Mouse (Mus musculus): ENCODE results near the gene Naa16. TPM values are rescaled to one million over a fixed set of nuclear protein-coding genes. Genes with fewer than 3 reads are reported as not detected.

Naa16 gene
- polyA plus RNA-seq, 1 experiment = 103 TPM

DNA sequence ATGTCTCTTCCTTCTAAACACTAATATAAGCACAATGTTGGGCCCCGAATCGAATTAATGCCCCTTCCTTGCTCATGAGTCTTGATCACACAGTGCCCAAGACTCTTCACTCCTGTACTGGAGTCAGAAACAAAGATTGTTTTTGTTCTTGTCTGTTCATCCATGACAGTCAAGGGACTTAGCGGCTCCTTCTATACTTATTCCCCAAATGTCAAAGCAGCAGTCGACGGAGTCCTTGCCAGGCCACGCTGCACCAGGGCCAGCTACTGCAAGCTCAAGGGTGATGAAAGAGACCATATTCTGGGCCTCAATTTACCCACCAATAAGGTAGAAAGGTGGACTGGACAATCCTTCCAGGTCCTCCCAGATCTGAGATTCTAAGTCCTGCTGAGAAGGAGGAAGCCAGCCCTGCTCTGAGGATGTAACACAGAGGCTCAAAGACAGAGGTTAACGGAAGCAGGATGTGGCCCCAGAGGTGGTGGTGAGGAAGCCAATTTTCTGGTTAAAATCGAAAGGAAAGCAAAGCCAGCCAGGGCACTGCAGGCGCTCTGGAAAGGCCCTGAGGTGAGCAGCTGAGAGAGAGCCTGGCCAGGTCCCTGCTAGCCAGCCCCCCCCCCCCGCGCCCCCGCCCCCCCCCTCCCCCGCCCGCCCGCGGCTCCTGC is 97.3 kb downstream of the Naa16 start:
- H3K27me3 ChIP-seq (ENCODE audit: control insufficient read depth, insufficient read depth, low read length, poor library complexity, severe bottlenecking) = no peaks in the 10 kb centered on the region
- H3K9me3 ChIP-seq (replicated peaks; ENCODE audit: control insufficient read depth, insufficient read depth, low read length, poor library complexity, severe bottlenecking) = no peaks in the 10 kb centered on the region
- TF ChIP-seq CTCF (IDR thresholded peaks at IDR 0.05; ENCODE audit: low read depth, low read length) (no peak), POLR2A (IDR thresholded peaks at IDR 0.05; ENCODE audit: insufficient read depth, low read length) (no peak), EP300 (IDR thresholded peaks at IDR 0.05; ENCODE audit: insufficient read depth, low read depth, low read length) (no peak)
- H3K9ac ChIP-seq (ENCODE audit: low read depth, poor library complexity, severe bottlenecking) = no peak overlapping the region
- H3K4me3 ChIP-seq (ENCODE audit: low read depth, low read length) = no peak overlapping the region
- no peaks in the 10 kb centered on the region for H3K36me3 ChIP-seq (ENCODE audit: control insufficient read depth, insufficient read depth, low read length, poor library complexity, severe bottlenecking)
- peaks cover 7% of the 10 kb centered on the region for H3K4me1 ChIP-seq (ENCODE audit: control insufficient read depth, insufficient read depth, low read length)
- no peak overlapping the region for H3K27ac ChIP-seq (ENCODE audit: insufficient read depth, low read length)

DNA sequence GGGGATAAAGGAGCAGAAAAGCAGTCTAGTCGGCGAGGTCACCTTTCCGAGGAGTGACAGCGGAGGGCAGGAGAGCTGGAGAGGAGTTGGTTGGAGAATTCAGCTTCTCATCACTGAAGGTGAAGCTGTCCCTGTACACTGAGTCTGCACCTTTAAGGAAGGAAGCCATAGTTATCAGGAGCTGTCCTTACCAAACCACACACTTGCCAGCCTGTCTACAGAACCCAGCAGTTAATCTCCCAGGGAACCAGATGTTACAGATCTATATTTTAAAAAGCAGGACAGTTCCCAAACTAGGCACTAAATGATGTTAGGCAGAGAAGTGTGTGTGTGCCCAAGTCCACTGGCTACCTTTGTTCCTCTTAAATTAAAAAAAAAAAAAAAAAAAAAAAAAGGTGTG is 98.9 kb downstream of the Naa16 start:
- Histone ChIP-seq H3K27me3 (ENCODE audit: control insufficient read depth, insufficient read depth, low read length, poor library complexity, severe bottlenecking) (no peaks in the 10 kb centered on the region), H3K36me3 (ENCODE audit: control insufficient read depth, insufficient read depth, low read length, poor library complexity, severe bottlenecking) (no peaks in the 10 kb centered on the region), H3K4me1 (ENCODE audit: control insufficient read depth, insufficient read depth, low read length) (peaks cover 5% of the 10 kb centered on the region), H3K4me3 (ENCODE audit: low read depth, low read length) (no peak overlapping the region), H3K9ac (ENCODE audit: low read depth, poor library complexity, severe bottlenecking) (no peak overlapping the region), H3K9me3 (replicated peaks; ENCODE audit: control insufficient read depth, insufficient read depth, low read length, poor library complexity, severe bottlenecking) (no peaks in the 10 kb centered on the region), H3K27ac (ENCODE audit: insufficient read depth, low read length) (no peak overlapping the region)
- TF ChIP-seq EP300 (IDR thresholded peaks at IDR 0.05; ENCODE audit: insufficient read depth, low read depth, low read length) = no peak
- TF ChIP-seq POLR2A (IDR thresholded peaks at IDR 0.05; ENCODE audit: insufficient read depth, low read length) = no peak
- no peak for TF ChIP-seq CTCF (IDR thresholded peaks at IDR 0.05; ENCODE audit: low read depth, low read length)

DNA sequence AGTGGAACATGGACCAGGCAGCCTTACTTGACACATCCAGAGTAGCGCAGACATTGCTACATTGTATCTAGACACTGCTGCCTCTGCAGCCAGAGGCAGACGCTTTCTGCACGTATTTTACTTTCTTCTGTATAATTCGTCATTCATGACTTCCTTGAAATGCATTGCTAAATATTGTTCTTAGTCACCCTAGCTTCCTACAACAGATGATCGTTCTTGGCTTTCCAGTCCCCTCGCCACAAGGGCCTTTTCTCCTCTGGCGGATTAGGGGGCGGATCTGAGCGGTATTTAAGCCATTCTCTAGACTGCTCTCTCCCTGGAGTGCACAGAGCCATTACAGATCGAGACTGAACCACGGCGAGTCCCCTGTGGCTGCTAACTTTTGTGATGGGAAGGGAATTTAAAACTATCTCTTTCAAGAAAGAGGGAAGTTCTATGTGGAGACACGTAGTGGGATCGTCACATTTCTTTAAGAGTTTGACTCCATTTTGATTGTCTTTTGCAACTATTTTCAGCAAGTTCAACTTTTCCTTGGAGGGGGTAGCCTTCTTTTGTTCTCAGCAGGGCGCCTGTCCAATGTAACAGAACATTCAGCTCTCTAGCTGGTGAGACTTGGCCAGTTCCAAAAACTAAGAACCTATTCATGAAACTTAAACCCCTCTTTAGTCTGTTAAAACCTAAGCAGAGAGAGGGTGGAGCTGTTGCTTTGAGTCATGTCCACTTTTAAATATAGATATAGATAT is 99.7 kb downstream of the Naa16 start:
- no peak for TF ChIP-seq POLR2A (IDR thresholded peaks at IDR 0.05; ENCODE audit: insufficient read depth, low read length)
- no peaks in the 10 kb centered on the region for H3K9me3 ChIP-seq (replicated peaks; ENCODE audit: control insufficient read depth, insufficient read depth, low read length, poor library complexity, severe bottlenecking)
- H3K27me3 ChIP-seq (ENCODE audit: control insufficient read depth, insufficient read depth, low read length, poor library complexity, severe bottlenecking) = no peaks in the 10 kb centered on the region
- no peak overlapping the region for H3K27ac ChIP-seq (ENCODE audit: insufficient read depth, low read length)
- no peak overlapping the region for H3K4me3 ChIP-seq (ENCODE audit: low read depth, low read length)
- H3K36me3 ChIP-seq (ENCODE audit: control insufficient read depth, insufficient read depth, low read length, poor library complexity, severe bottlenecking) = no peaks in the 10 kb centered on the region
- peaks cover 8% of the 10 kb centered on the region for H3K4me1 ChIP-seq (ENCODE audit: control insufficient read depth, insufficient read depth, low read length)
- H3K9ac ChIP-seq (ENCODE audit: low read depth, poor library complexity, severe bottlenecking) = no peak overlapping the region

DNA sequence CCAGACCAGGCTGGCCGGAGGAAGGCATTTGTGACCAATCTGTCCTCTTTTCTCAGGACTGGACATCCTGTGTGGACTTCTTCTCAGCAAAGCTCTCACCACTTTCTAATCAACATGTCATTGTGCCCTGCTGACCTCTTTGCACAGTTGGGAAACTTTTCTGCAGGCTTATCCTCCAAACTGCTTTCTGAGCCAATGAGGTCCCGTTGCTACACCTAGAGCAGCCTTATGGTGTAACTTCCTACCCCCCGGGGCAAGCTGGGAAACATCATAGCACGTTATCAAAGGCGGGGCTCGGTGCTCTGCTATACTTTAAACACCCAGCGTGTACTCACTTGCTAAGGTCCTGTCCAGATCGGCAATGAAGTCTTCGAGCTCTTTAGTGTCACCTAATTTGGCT is 100.7 kb downstream of the Naa16 start:
- no peak overlapping the region for H3K9ac ChIP-seq (ENCODE audit: low read depth, poor library complexity, severe bottlenecking)
- H3K4me3 ChIP-seq (ENCODE audit: low read depth, low read length) = no peak overlapping the region
- peaks cover 9% of the 10 kb centered on the region for H3K4me1 ChIP-seq (ENCODE audit: control insufficient read depth, insufficient read depth, low read length)
- no peaks in the 10 kb centered on the region for H3K9me3 ChIP-seq (replicated peaks; ENCODE audit: control insufficient read depth, insufficient read depth, low read length, poor library complexity, severe bottlenecking)
- no peak overlapping the region for H3K27ac ChIP-seq (ENCODE audit: insufficient read depth, low read length)
- H3K36me3 ChIP-seq (ENCODE audit: control insufficient read depth, insufficient read depth, low read length, poor library complexity, severe bottlenecking) = no peaks in the 10 kb centered on the region
- H3K27me3 ChIP-seq (ENCODE audit: control insufficient read depth, insufficient read depth, low read length, poor library complexity, severe bottlenecking) = no peaks in the 10 kb centered on the region
- TF ChIP-seq CTCF (IDR thresholded peaks at IDR 0.05; ENCODE audit: low read depth, low read length) = no peak
- no peak for TF ChIP-seq POLR2A (IDR thresholded peaks at IDR 0.05; ENCODE audit: insufficient read depth, low read length)
- no peak for TF ChIP-seq EP300 (IDR thresholded peaks at IDR 0.05; ENCODE audit: insufficient read depth, low read depth, low read length)

DNA sequence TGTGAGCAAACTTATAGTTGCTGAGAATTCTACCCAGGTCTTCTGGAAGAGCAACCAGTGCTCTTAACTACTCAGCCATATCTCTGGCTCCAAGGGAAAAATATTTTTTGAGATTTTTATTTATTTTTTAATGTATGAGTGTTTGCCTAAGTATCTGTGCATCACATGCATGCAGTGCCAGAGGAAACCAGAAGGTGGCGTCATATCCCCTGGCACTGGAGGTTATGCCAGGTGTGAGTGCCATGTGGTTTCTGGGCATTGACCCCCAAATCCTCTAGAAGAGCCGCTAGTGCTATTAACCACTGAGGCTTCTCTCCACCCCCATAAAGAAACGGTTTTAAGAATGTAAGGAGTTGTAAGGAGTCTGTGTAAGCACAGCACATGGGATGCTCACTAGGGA is 102.3 kb downstream of the Naa16 start:
- no peaks in the 10 kb centered on the region for H3K9me3 ChIP-seq (replicated peaks; ENCODE audit: control insufficient read depth, insufficient read depth, low read length, poor library complexity, severe bottlenecking)
- no peaks in the 10 kb centered on the region for H3K27me3 ChIP-seq (ENCODE audit: control insufficient read depth, insufficient read depth, low read length, poor library complexity, severe bottlenecking)
- no peak overlapping the region for H3K4me3 ChIP-seq (ENCODE audit: low read depth, low read length)

DNA sequence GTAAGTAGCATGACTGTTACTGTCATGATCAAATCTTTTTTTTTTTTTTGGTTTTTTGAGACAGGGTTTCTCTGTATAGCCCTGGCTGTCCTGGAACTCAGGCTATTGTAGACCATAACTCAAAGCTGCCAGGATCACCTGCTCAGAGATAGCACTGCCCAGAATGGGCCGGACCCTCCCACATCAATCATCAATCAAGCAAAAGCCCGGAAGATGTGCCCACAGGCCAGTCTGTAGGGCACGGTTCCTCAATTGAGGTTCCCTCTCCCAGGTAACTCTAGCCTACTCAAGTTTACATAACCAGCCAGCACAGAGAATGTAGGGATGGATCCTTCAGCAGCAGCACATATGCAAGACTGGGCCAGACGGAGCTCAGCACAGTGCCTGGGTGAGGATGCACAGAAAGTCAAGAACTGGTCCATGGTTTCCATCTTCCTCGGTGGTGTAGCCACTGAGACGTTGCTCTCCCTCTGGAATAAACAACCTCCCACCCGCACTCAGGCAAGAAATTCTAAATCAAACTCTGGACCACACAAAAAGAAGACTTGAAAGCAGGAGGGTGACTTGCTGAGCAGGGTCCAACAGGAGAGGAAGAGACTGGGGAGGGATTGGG is 103.2 kb downstream of the Naa16 start:
- no peak for TF ChIP-seq POLR2A (IDR thresholded peaks at IDR 0.05; ENCODE audit: insufficient read depth, low read length)
- TF ChIP-seq EP300 (IDR thresholded peaks at IDR 0.05; ENCODE audit: insufficient read depth, low read depth, low read length) = no peak
- TF ChIP-seq CTCF (IDR thresholded peaks at IDR 0.05; ENCODE audit: low read depth, low read length) = no peak

More for the DNA sequence above, 102.3 kb downstream of the Naa16 start:
- H3K36me3 ChIP-seq (ENCODE audit: control insufficient read depth, insufficient read depth, low read length, poor library complexity, severe bottlenecking) = no peaks in the 10 kb centered on the region
- TF ChIP-seq CTCF (IDR thresholded peaks at IDR 0.05; ENCODE audit: low read depth, low read length) (peak; percentile 73), POLR2A (IDR thresholded peaks at IDR 0.05; ENCODE audit: insufficient read depth, low read length) (no peak)
- peaks cover 12% of the 10 kb centered on the region for H3K4me1 ChIP-seq (ENCODE audit: control insufficient read depth, insufficient read depth, low read length)
- no peak overlapping the region for H3K9ac ChIP-seq (ENCODE audit: low read depth, poor library complexity, severe bottlenecking)
- H3K27ac ChIP-seq (ENCODE audit: insufficient read depth, low read length) = no peak overlapping the region

More for the DNA sequence above, 103.2 kb downstream of the Naa16 start:
- Histone ChIP-seq H3K4me3 (ENCODE audit: low read depth, low read length) (no peak overlapping the region), H3K4me1 (ENCODE audit: control insufficient read depth, insufficient read depth, low read length) (peaks cover 12% of the 10 kb centered on the region), H3K27me3 (ENCODE audit: control insufficient read depth, insufficient read depth, low read length, poor library complexity, severe bottlenecking) (no peaks in the 10 kb centered on the region), H3K27ac (ENCODE audit: insufficient read depth, low read length) (no peak overlapping the region), H3K9me3 (replicated peaks; ENCODE audit: control insufficient read depth, insufficient read depth, low read length, poor library complexity, severe bottlenecking) (no peaks in the 10 kb centered on the region), H3K9ac (ENCODE audit: low read depth, poor library complexity, severe bottlenecking) (no peak overlapping the region), H3K36me3 (ENCODE audit: control insufficient read depth, insufficient read depth, low read length, poor library complexity, severe bottlenecking) (no peaks in the 10 kb centered on the region)

Measured in ES-Bruce4 (cell line).